ENCODE assay signal across 13 mouse cellular contexts in the genomic region with DNA sequence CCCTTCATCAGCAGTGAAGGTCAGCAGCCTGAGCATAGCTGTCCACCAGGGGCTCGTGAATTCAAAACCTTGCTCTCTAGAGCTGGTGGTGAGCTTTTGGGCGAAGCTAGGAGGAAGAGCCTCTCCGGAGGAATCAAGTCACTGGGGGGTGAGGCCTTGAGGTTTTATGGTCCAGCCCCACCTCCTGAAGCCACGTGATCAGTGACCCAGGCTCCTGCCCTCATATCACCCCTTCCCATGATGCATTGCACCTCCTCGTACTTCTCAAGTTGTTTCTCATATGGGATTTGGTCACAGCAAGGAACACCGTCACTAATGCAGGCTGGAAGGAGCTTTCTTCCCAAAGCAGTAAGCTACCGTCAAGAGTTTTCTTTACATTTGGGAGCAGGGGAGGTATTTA.
"Had no signal": no experiment of that assay in that cellular context is flagged by ENCODE, and none has a peak within 500 bp of the region (broad histone marks: within the 10 kb centered on the region; RNA-seq: fewer than 3 reads in every experiment).

No protein-coding gene starts in this region.

- H3K4me3 ChIP-seq: limb, embryonic 15.5 days; liver, embryonic 12.5 days; midbrain, embryonic 13.5 days had no signal

- H3K36me3 ChIP-seq: limb, embryonic 15.5 days; liver, embryonic 12.5 days; midbrain, embryonic 13.5 days had no signal

- H3K27ac ChIP-seq: limb, embryonic 15.5 days; liver, embryonic 12.5 days; macrophage; midbrain, embryonic 13.5 days had no signal

- H3K27me3 ChIP-seq: limb, embryonic 15.5 days; liver, embryonic 12.5 days; midbrain, embryonic 13.5 days had no signal

- DNase-seq: kidney, adult 8-10 months; kidney, postnatal 25 days; layer of hippocampus, postnatal 36 days; lung, embryonic 14.5 days; lung, postnatal 14 days; right cerebral cortex, adult 18-20 months; spleen, adult 18-20 months; thymus, adult 18-20 months; thymus, postnatal 14 days had no signal

- H3K4me1 ChIP-seq: liver, embryonic 12.5 days had no signal
